Mouse (Mus musculus) thymus, postnatal 36 days (tissue): ENCODE results near the gene Med26.

Experiments
- DNase-seq, 2 experiments: peaks; one replicate each; pipeline ENCODE4 v3.0.0; 2022; ENCODE audit warnings: mixed read lengths in 2 of 2

The Med26 gene

GRCm38 (mm10) chr8:72547122-72547801, 808 bp downstream of the Med26 start:
- peak in 1 of 2 experiments; percentile 27 for DNase-seq

DNA sequence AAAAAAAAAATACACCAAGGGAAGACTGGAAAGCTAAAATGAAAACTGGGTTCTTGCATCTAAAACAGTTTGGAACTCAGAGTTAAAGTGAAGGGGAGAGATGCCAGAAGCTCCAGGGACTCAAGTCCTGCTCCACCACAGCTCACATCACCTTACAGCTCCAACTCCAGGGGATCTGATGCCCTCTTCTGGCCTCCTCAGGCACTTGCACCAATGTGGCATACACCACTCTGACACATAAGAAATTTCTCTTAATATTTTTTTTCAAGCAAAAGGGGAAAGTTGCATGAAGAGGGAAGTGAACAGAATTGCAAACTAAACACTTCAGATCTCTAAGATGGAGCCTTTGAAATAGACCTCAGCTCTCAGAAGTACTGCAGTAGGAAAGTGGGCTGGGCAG, 8.8 kb downstream of the Med26 start:
- no peak for DNase-seq

DNA sequence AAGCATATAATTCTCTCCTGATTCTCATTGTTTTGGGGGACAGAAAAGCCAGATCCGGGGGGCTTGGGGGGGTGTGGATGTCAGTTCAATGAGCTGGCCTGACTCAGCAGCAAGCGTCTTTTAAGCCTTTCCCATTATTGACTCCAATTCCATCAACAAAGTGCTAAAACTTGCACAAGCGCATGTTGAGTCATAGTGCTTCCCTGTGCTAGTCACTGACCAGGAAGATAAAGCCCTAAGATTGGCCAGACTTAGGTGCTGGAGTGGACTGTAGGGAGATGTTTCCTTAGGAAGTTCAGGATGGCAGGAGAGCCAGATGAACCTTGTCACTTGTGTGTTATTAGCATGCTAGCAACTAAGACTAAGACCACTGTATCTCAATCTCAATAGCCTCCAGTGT, 13.2 kb downstream of the Med26 start:
- no peak for DNase-seq

DNA sequence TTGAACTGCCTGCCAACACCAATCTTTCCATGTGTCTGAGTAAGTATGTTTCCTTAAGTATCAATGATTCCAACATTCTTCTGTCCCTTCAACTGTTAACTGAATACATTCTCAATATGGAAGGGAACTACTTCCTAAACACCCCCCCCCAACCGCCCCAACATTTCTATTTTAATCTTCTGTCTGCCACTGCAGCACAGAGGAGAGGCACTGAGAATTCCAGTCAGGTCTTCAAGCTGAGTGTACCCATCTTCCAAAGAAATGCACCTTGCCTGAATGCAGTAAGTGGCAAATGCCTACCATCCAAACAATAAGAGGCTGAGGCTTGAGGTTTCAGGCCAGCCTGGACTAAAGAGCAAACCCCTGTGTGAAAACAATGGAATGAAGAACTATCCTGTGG, 16.0 kb downstream of the Med26 start:
- no peak for DNase-seq

DNA sequence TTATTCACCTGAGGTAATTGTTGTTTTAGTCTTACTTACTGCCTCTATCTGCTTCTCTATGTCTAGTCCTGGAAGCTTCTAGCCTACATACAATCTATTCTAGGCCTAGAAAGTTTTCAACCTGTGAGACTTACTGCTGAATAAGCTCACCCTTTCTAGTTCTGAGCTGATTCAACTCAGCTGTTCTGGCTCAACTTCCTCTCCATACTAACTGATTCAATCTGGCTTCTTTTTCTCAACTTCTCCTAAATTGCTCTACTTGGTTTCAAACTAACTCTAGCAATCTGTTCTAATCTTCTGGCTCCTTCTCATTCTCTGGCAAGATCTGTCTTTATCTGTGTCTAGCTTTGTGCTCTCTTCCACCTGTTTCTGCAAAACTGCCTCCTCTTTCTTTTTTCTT, 26.2 kb downstream of the Med26 start:
- no peak for DNase-seq

DNA sequence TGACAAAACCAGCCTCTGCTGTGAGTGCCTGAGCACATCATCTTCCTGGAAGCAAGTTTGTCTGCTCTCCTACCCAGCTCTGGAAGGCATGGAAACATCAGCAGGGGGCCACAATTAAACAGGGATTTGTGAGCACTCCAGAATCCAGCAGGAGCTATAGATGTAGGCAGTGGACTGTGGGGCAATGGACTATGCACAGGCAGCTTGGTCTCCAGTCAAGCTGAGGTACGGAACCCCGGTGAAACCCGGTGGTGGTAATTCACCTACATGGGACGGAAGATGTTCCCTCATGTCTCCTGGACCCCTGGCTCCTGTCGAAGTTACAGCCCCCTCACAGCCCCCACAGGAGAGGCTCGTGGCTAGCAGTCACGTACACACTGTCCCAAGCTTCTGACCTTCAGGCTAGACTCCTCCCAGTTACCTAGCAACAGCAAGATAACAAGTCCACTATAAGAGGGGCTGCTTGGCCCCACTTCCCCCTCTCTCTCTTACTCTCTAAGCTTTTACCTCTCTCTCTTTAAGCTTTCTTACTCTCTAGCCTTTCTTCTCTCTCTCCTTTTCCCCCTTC, 30.6 kb downstream of the Med26 start:
- no peak for DNase-seq

- no peak for DNase-seq
These were observed 34.9 kb downstream of the Med26 start for GRCm38 (mm10) chr8:72513158-72513557.

DNA sequence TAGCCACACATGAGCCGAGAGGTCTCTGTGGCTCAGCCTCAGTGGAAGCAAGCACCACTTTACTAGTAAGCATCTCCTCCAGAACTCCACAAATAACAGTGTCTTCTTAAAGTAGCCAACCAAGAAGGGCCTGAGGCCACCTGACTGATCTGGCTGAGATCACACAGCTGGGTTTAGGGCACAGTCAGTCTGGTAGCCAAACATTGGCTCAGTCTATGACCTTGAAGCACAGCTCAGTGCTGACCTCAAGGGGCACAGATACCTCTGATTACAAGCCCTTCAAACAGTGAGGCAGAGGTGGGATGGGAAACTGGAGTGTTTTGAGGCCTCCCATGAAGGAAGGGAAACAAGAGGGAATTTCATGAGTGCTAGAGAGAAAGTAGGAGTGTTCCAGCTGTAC, 35.4 kb downstream of the Med26 start:
- DNase-seq = no peak

DNA sequence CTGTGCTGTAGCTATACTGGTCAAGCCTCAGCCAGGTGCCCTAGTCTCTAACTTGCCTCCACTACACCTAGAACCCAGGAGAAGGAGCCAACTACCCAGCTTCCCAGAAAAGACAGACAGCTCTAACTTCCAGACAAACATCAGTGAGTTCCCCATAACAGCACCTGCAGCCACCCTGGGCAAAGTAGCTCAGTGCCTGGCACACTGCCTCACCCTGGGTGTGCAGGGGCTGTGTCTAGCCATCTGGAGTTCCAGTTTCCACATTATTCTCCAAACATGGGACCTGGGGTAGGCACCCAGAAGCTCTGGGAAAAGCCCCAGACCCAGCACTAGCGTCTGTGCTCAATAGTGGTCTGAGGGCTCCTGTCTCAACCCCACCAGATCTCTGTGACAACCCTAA, 40.6 kb downstream of the Med26 start:
- no peak for DNase-seq

DNA sequence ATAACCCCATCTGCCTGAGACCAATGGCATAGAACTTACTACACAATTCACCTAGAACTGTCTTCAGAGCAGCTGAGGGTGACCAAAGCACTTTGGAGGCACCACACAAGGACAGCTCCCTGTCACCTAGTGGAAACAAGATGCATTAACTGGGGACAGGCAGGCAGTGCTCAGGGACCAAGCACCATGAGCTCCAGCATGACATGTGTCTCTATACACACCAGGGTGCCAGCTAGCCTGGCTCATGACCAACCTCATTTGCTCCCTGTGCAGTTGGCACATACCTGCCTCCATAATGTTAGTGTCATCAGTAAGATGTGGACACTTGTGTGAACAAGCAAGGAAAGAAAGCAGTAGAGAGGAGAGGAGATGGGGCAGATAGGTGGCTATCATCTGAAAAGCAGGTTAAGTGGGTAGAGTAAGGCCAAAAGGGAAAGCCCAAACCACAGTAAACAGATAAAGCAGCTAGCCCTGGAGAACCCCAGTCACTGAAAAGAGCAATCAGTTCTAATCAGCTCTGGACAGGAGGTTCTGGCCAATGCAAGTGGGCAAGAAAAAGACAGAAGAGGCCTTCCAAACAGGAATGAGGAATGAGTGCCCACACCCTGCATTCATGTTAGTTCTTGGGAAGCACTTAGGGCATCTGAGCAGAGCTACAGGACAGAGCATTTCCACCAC, 43.3 kb downstream of the Med26 start:
- DNase-seq = no peak

- no peak for DNase-seq
These were observed 43.9 kb downstream of the Med26 start for GRCm38 (mm10) chr8:72504137-72504536.

DNA sequence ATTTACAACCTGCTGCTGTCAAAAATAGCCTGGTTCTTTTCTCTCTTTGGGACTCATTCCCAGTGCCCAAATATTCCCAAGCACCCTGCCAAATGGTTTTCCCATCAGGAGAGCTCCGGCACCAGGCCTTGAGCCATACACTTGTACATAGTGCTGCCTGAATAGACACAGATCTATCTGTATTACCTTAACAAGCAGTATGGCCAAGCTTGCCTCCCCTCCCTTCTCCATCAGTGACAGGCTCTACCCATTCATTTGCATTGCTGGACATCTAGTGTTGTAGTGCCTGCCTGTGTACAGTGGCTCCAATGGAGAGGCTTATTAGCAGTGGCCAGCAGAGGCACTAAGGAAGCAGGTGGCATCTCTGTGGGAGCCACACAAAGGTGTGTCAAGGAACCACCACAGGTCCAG, 47.5 kb downstream of the Med26 start:
- DNase-seq = no peak

DNA sequence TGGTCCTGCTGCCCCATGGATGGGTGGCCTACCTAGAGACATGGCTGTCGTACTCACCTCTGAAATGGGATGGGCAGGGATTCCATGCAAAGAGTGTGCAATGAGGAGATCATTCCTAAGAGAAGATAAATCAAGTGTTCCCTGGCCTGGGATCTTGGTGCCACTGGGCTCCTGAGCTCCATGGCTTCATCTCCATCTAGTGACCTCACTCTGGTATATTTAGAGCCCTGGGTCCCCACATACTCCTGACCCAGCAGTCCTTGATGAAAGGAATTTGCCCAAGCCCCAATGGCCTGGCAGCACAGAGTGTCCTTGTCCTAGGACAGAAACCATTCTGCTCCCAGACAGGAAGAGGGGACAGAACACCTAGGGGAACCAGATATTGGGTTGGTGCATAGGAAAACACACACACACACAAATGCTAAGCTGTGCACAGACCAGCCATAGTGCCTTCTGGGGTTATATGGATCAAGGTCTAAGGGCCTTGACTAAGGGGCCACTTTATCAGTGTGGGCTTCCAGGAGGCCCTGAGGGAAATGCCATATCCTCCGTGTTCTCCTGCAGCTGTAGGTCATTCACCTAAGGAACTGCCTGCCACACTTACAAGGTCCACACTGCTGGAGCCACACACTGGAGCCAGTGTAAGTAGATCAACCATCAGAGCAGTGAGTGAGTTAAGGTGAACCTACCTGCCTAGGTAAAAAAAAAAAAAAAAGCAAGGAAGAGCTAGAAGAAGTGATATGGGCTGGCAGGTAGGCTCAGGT, 48.4 kb downstream of the Med26 start:
- no peak for DNase-seq

DNA sequence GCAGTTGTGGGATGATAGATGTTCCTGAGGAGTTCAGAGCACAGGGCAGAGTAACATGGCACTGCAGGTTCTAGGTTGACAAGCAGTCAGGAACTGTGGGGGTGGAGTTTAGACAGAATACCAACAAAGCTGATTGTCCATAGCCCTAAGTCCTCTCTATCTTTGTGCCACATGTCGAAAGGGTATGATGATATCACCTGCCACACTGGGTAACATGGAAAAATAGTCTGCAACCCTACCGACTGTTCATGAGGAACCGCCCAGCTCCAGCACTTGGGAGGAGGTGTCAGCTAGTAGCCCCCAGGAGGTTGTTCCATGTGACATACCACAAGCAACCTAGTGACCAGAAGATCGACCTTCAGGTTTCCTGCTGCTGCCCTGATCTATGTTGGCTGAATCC, 49.5 kb downstream of the Med26 start:
- no peak for DNase-seq

DNA sequence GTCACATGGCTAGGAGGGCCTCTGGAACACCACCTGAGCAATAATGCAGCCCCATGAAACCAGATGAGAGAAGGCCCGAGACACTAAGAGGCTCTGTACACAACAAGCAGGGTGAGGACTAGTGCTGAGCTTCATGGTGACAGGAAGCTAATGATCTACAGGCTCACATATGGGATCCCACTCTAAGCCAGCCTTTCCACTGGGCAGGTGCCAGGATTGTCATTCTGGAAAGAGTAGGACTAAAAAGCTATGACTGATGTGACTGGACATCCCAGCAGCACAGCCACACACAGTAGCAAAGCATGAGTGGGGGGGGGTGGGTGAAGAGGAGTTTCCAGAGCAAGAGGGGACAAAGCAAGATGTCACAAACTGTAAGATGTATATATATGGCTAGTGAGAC, 50.2 kb downstream of the Med26 start:
- no peak for DNase-seq

DNA sequence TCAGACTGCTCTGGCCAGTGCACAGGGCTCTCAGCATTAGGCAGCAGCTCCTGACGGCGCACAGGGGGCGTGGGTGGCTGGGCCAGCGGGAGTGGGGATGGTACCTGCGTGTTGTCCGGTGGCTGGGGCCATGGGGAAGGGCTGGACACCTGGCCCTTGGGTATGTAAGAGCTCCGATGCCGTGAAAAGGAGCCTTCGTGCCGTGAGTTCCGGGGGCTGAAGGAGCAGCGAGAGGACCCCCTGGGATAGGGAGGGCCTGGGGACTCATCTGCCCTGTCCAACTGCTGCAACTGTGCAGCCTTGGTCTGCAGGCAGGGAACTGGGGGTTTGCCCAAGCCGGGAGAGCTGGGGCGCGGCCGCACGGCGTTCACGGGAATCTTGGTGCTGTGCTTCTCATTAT, 51.9 kb downstream of the Med26 start:
- DNase-seq = no peak

DNA sequence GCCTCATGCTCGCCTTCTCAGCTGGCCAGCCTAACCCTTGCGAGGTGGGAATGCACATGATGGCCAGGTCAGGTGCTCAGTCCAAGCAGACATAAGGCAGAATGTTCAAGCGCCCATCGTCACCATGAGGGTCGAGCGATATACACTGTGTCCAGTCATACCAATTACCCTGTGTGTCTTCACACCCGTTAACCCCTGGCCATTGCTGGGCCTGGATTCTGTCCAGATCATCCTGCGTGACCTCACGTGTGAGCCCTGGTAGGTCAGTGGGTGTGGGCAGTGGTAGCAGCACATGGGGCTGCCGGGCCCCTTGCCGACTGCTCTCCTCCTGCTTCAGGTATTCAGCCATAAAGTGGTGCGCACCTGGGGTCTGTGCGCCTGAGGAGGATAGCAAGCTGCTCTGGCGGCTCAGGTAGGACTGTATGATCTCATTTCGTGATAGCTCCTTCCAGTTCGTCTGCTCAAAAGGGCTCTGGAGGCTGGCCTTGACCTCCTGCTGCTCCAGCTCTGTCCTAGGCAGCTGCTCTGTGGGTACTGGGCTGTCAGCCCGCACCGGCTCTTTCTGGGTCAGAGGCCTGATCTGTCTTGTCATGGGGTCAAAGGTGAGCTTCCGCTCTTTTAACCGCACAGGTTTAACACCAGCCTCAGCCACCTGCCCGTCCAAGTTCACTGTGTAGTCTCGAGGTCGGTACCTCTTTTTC, 52.5 kb downstream of the Med26 start:
- DNase-seq = no peak

DNA sequence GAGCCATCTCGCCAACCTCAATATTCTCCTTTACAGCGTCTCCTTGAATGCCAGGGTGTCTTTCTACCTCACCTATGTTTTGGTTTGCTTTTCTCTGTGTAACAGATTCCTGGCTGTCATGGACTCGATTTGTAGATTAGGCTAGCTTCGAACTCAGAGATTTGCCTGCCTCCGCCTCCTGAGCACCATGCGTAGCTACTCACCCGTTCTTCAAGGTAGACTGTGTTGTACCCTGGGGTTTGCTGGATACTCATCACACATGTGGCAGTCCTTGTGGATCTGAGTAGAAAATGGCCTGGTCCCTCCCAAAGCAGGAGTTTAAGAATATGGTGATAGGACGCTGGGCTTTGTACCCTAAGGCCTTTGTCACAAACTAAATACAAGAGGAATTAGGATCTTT, 54.7 kb downstream of the Med26 start:
- DNase-seq = no peak

DNA sequence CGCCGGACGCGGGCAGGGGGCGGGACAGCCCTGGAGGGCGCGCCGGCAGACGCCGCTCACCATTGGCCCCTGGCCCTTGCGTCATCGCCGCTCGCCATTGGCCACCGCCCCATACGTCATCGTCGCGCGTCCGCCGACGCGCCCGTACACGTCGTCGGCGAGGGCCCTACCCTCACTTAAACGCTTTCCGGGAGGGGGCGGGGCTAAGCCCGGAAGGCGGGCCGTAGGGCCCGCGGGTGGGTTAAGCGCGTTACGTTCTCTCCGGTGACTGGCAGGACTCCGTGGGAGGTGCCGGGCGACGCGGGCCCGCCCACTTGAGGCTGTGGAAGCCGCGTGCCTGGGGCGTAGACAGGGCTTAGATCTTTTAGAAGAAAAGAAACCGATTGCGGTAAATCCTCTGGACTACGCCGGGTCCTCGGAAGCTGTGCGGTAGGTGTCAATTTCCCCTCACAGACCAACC, 55.4 kb downstream of the Med26 start:
- DNase-seq = peak; percentile 99 to 100

- DNase-seq = peak; percentile 13 to 32
These were observed 56.1 kb downstream of the Med26 start, which contains the start of gene Slc35e1 for GRCm38 (mm10) chr8:72491680-72492621. Gene Slc35e1 (minus strand): TSS chr8:72492614.

- no peak for DNase-seq
These were observed 57.1 kb downstream of the Med26 start for GRCm38 (mm10) chr8:72491017-72491416.

- no peak for DNase-seq
These were observed 61.1 kb downstream of the Med26 start for GRCm38 (mm10) chr8:72487014-72487413.
